Mouse (Mus musculus) thymus, adult 2 months (tissue): ENCODE measurements at regions not wholly inside any gene's neighbourhood (a gene's known extent, or its start where the extent isn't known, plus 50 kb on each side); places are given as distances from the start of the nearest gene placed in this dataset.

Source experiments
- DNase-seq: peaks from one replicate; pipeline ENCODE4 v3.0.0; 2021
- H3K27ac ChIP-seq: fragments of 200-500 bp; 2 replicates; pipeline ENCODE4 v1.5.1; 2012; ENCODE audit warnings: low read length, control low read depth; ENCODE audit not compliant: control insufficient read depth, insufficient read depth
- H3K27me3 ChIP-seq: fragments of 200-500 bp; 2 replicates; pipeline ENCODE4 v1.6.1; 2012; ENCODE audit warnings: mild to moderate bottlenecking, low read length, moderate library complexity, mixed read lengths; ENCODE audit not compliant: control insufficient read depth, insufficient read depth
- H3K36me3 ChIP-seq: fragments of 200-500 bp; 2 replicates; pipeline ENCODE4 v1.6.1; 2012; ENCODE audit warnings: mild to moderate bottlenecking, low read length, moderate library complexity; ENCODE audit not compliant: control insufficient read depth, insufficient read depth
- H3K4me1 ChIP-seq: fragments of 200-500 bp; replicated peaks from 2 replicates; pipeline ENCODE4 v1.6.1; 2012; ENCODE audit warnings: low read length; ENCODE audit not compliant: control insufficient read depth, insufficient read depth
- H3K4me3 ChIP-seq: fragments of 200-500 bp; 2 replicates; pipeline ENCODE4 v1.5.1; 2012; ENCODE audit warnings: mild to moderate bottlenecking, low read length, control low read depth, moderate library complexity; ENCODE audit not compliant: control insufficient read depth, insufficient read depth
- CTCF ChIP-seq: fragments of 200-500 bp; IDR thresholded peaks from 2 replicates; pipeline ENCODE4 v1.5.1; 2012; ENCODE audit warnings: mild to moderate bottlenecking, control low read depth, low read length, moderate library complexity, borderline replicate concordance; ENCODE audit not compliant: control insufficient read depth, poor library complexity, insufficient read depth; ENCODE audit errors: extremely low read depth
- POLR2A ChIP-seq: fragments of 200-500 bp; IDR thresholded peaks from 2 replicates; pipeline ENCODE4 v1.6.1; 2012; ENCODE audit warnings: mild to moderate bottlenecking, low read length, control low read depth, moderate library complexity; ENCODE audit not compliant: control insufficient read depth, poor library complexity, insufficient read depth; ENCODE audit errors: extremely low read depth
- WGBS: fragments of 180-500 bp; shearing (Covaris S2); methylation state at CpG from one replicate; pipeline ENCODE4 v1.1.7; 2018; 5-methylcytosine and 5-hydroxymethylcytosine counted together

GRCm38 (mm10) chr16:30008451-30009357 lies 55.5 kb upstream of the Hes1 start:
- Histone ChIP-seq H3K4me1 (peaks cover 10% of the 10 kb centered on the region), H3K36me3 (no peaks in the 10 kb centered on the region), H3K27ac (no peak overlapping the region), H3K27me3 (no peaks in the 10 kb centered on the region; the same call in 1 of the 2 replicates), H3K4me3 (peak overlapping the region; percentile 68)
- 4% methylated on average over 62 of the region's 62 CpGs for WGBS
- DNase-seq, result peak; percentile 55
- TF ChIP-seq POLR2A (no peak), CTCF (peak; percentile 75; the same call in 1 of the 2 replicates)

DNA sequence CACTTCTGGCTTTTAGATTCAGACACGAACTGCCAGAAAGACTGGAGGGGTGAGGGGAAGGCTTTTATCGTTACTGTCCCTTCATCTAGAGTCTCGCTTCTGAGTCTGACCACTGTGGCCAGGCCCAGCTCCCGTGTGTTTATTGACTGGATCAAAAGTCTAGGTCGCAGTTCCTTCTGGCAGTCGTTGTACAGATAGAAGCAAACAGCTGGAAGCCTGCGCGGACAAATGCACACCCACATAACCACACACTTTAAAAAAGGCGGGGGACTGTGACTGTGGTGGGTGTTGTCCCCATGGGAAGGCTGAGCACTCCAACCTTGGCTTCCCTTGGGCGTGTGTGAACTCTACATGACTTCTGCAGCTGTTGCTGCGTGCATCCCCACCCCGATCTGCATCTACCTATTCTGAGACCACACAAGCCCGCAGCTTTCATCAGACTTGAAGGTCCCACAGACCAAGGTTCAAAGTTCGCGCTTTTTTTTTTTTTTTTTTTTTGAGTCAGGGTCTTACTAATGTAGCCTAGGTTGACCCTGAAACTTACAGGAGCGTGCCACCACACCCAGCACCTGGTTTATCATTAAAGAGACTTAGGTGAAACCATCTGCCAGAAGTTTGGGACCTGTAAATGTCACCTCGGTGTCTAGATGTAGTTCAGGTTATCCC lies 54.5 kb upstream of the Hes1 start:
- DNase-seq, result peak; percentile 13
- 10% methylated on average over 17 of the region's 17 CpGs for WGBS
- no peak overlapping the region for H3K27ac ChIP-seq
- H3K36me3 ChIP-seq, result no peaks in the 10 kb centered on the region
- H3K4me3 ChIP-seq, result peak overlapping the region; percentile 2
- no peaks in the 10 kb centered on the region for H3K27me3 ChIP-seq
- TF ChIP-seq CTCF (no peak), POLR2A (no peak)
- H3K4me1 ChIP-seq, result peaks cover 10% of the 10 kb centered on the region

- H3K36me3 ChIP-seq, result no peaks in the 10 kb centered on the region
- no peak for DNase-seq
- no peak overlapping the region for H3K27ac ChIP-seq
- H3K4me3 ChIP-seq, result no peak overlapping the region
- TF ChIP-seq CTCF, result no peak
- no peak for TF ChIP-seq POLR2A
- WGBS, result 59% methylated on average over 2 of the region's 2 CpGs
- peaks cover 10% of the 10 kb centered on the region for H3K4me1 ChIP-seq
- H3K27me3 ChIP-seq, result no peaks in the 10 kb centered on the region
These were observed 51.1 kb upstream of the Hes1 start for GRCm38 (mm10) chr16:30013123-30013522.

DNA sequence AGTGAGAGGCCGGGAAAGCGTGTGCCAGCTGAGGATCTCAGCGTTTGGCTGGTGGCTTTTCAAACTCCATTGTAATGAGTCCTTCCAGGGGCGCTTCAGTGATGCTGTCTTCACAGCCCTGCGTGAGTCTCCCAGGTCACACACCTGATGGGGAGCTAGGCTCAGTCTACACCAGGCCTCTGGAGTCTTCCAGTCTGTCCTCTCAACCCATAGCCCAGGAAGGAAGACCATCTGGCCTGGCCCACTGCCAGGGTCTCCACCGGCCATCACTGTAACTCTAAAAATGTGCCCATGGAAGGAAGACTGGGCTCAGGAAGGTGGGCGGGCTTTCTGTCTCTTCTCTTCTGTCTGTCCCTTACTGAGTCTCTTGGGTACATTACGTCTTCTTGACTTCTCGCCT lies 50.2 kb upstream of the Hes1 start:
- Histone ChIP-seq H3K27ac (no peak overlapping the region), H3K27me3 (no peaks in the 10 kb centered on the region), H3K36me3 (no peaks in the 10 kb centered on the region), H3K4me3 (no peak overlapping the region), H3K4me1 (peaks cover 5% of the 10 kb centered on the region)
- TF ChIP-seq CTCF (no peak), POLR2A (no peak)
- WGBS, result 91% methylated on average over 9 of the region's 9 CpGs
- no peak for DNase-seq
